Mouse (Mus musculus): ENCODE data around the gene Nol6. TPM values are rescaled to one million over a fixed set of nuclear protein-coding genes. Genes with fewer than 3 reads are reported as not detected.

The Nol6 gene
- polyA plus RNA-seq (2014; fragmentation: Nextera tagmentation; extraction: Ambion mirVana) = 24.9 and 29.4 TPM in 2 replicates

GRCm38 (mm10) chr4:41124180-41124951, at the start of gene Nol6:
Gene Nol6 (minus strand): TSS chr4:41124455.
- under 1% methylated on average over 26 of the region's 29 CpGs for WGBS
- H3K4me1 ChIP-seq (ENCODE audit: control insufficient read depth, insufficient read depth, low read length) = peaks cover 3% of the 10 kb centered on the region; the same call in 1 of the 2 replicates
- ATAC-seq (ENCODE audit: low read depth) (peak; percentile 100), DNase-seq (ENCODE audit: low spot score) (peak; percentile 100)
- peak within 1 kb of the TSS; percentile 80 for H3K4me2 ChIP-seq (ENCODE audit: low read depth, low read length)
- peak within 1 kb of the TSS; percentile 69 for H3K9ac ChIP-seq (ENCODE audit: low read depth, low read length)
- no peak within 1 kb of the TSS; the same call in 1 of the 2 replicates for H3K27ac ChIP-seq (replicated peaks; ENCODE audit: low read depth, low read length)
- peak within 1 kb of the TSS; percentile 69 for H3K4me3 ChIP-seq (ENCODE audit: low read depth, low read length)
- H3K27me3 ChIP-seq (replicated peaks; ENCODE audit: control insufficient read depth, insufficient read depth, low read length) = no peaks in the 10 kb centered on the region
- H3K9me3 ChIP-seq (ENCODE audit: control insufficient read depth, low read length) = no peaks in the 10 kb centered on the region
- H3K36me3 ChIP-seq (ENCODE audit: control insufficient read depth, insufficient read depth, low read length) = peaks cover 35% of the 10 kb centered on the region

- no peak overlapping the region for H3K4me2 ChIP-seq (ENCODE audit: low read depth, low read length)
- peaks cover 26% of the 10 kb centered on the region for H3K36me3 ChIP-seq (ENCODE audit: control insufficient read depth, insufficient read depth, low read length)
- no peaks in the 10 kb centered on the region for H3K9me3 ChIP-seq (ENCODE audit: control insufficient read depth, low read length)
- H3K9ac ChIP-seq (ENCODE audit: low read depth, low read length) = no peak overlapping the region
- no peaks in the 10 kb centered on the region for H3K4me1 ChIP-seq (ENCODE audit: control insufficient read depth, insufficient read depth, low read length)
- no peak overlapping the region for H3K27ac ChIP-seq (replicated peaks; ENCODE audit: low read depth, low read length)
- DNase-seq (ENCODE audit: low spot score) = no peak
- 81% methylated on average over 2 of the region's 2 CpGs for WGBS
- H3K27me3 ChIP-seq (replicated peaks; ENCODE audit: control insufficient read depth, insufficient read depth, low read length) = no peaks in the 10 kb centered on the region
- no peak overlapping the region for H3K4me3 ChIP-seq (ENCODE audit: low read depth, low read length)
- no peak for ATAC-seq (ENCODE audit: low read depth)
Measured at GRCm38 (mm10) chr4:41170970-41171369, 46.7 kb upstream of the Nol6 start.

GRCm38 (mm10) chr4:41165693-41166475, 41.6 kb upstream of the Nol6 start:
- Histone ChIP-seq H3K9me3 (ENCODE audit: control insufficient read depth, low read length) (no peaks in the 10 kb centered on the region), H3K9ac (ENCODE audit: low read depth, low read length) (no peak overlapping the region), H3K4me2 (ENCODE audit: low read depth, low read length) (no peak overlapping the region), H3K27ac (replicated peaks; ENCODE audit: low read depth, low read length) (no peak overlapping the region), H3K4me1 (ENCODE audit: control insufficient read depth, insufficient read depth, low read length) (no peaks in the 10 kb centered on the region), H3K27me3 (replicated peaks; ENCODE audit: control insufficient read depth, insufficient read depth, low read length) (no peaks in the 10 kb centered on the region), H3K36me3 (ENCODE audit: control insufficient read depth, insufficient read depth, low read length) (peaks cover 16% of the 10 kb centered on the region; the same call in 1 of the 2 replicates), H3K4me3 (ENCODE audit: low read depth, low read length) (no peak overlapping the region)
- no peak for ATAC-seq (ENCODE audit: low read depth)
- peak; percentile 87 for DNase-seq (ENCODE audit: low spot score)
- 68% methylated on average over 6 of the region's 6 CpGs for WGBS

DNA sequence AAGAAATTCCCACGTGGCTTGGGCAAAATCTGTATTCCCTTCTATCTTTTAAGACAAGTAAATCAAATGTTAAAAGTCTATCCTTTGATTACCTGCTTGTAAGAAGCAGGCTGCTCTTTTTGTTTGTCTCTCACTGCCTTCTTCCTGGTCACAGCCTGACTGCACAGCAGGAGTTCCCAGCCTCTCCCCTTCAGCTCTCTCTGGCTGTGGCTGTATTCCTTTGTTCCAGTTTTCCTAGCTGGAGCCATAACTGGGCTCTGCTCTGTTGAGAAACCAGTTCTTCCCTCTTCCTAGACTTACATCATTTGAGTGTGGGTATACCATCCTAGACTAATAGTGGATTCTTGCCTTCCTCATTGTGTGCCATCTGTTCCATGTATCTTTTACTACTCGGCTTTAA, 40.7 kb upstream of the Nol6 start:
- no peak overlapping the region for H3K4me2 ChIP-seq (ENCODE audit: low read depth, low read length)
- WGBS = 29% methylated on average over 2 of the region's 2 CpGs
- no peak overlapping the region for H3K27ac ChIP-seq (replicated peaks; ENCODE audit: low read depth, low read length)
- peaks cover 16% of the 10 kb centered on the region; the same call in 1 of the 2 replicates for H3K36me3 ChIP-seq (ENCODE audit: control insufficient read depth, insufficient read depth, low read length)
- H3K9me3 ChIP-seq (ENCODE audit: control insufficient read depth, low read length) = no peaks in the 10 kb centered on the region
- no peak overlapping the region for H3K4me3 ChIP-seq (ENCODE audit: low read depth, low read length)
- H3K27me3 ChIP-seq (replicated peaks; ENCODE audit: control insufficient read depth, insufficient read depth, low read length) = no peaks in the 10 kb centered on the region
- H3K4me1 ChIP-seq (ENCODE audit: control insufficient read depth, insufficient read depth, low read length) = no peaks in the 10 kb centered on the region
- DNase-seq (ENCODE audit: low spot score) = no peak
- no peak for ATAC-seq (ENCODE audit: low read depth)
- no peak overlapping the region for H3K9ac ChIP-seq (ENCODE audit: low read depth, low read length)

DNA sequence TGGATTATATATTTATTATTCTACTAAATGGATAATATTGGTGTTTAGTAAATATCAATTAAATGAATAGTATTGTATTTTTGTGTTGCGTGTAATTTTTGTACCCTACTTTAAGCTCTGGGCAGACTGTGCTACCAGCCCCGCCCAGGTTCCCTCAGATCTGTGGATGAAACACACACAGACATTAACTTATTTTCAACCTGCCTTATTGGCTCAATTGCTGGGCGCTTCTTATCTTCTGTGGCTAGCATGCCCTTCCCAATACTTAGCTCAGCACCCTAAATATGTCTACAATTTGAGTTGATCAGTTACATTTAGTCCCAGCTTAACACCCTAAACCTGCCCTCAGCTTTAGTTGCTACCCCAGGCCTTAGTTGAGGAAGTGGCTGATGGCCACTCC, 37.0 kb upstream of the Nol6 start:
- WGBS = 97% methylated on average over 3 of the region's 3 CpGs
- H3K9me3 ChIP-seq (ENCODE audit: control insufficient read depth, low read length) = no peaks in the 10 kb centered on the region
- H3K4me3 ChIP-seq (ENCODE audit: low read depth, low read length) = no peak overlapping the region
- H3K36me3 ChIP-seq (ENCODE audit: control insufficient read depth, insufficient read depth, low read length) = 0 out of 2 replicates have a peak, but pooled peaks cover 3% of the 10 kb centered on the region
- no peaks in the 10 kb centered on the region for H3K27me3 ChIP-seq (replicated peaks; ENCODE audit: control insufficient read depth, insufficient read depth, low read length)
- H3K9ac ChIP-seq (ENCODE audit: low read depth, low read length) = no peak overlapping the region
- DNase-seq (ENCODE audit: low spot score) = no peak
- H3K4me2 ChIP-seq (ENCODE audit: low read depth, low read length) = no peak overlapping the region
- ATAC-seq (ENCODE audit: low read depth) = no peak
- H3K4me1 ChIP-seq (ENCODE audit: control insufficient read depth, insufficient read depth, low read length) = peaks cover 4% of the 10 kb centered on the region; the same call in 1 of the 2 replicates
- no peak overlapping the region for H3K27ac ChIP-seq (replicated peaks; ENCODE audit: low read depth, low read length)

DNA sequence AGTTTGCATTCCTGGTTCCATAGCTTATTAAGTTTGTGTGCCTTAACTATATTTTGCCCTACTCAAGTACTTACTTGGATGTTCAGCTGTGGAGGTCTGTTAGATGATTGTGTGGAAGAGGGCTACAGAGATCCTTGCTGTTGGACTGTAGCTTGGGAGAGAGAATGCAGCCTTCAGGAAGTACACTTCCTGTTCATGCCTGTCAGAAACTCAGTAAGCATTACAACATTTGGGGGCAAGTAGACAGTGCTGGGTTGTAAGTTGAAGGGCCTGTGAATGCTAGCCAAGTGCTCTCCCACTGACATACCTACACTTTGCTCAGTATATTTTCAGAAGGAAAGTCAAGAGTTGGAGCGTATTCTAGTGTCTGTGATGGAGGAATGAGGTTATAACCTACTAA, 34.0 kb upstream of the Nol6 start:
- H3K9ac ChIP-seq (ENCODE audit: low read depth, low read length) = no peak overlapping the region
- H3K4me2 ChIP-seq (ENCODE audit: low read depth, low read length) = no peak overlapping the region
- H3K4me3 ChIP-seq (ENCODE audit: low read depth, low read length) = no peak overlapping the region
- H3K27ac ChIP-seq (replicated peaks; ENCODE audit: low read depth, low read length) = no peak overlapping the region
- peaks cover 4% of the 10 kb centered on the region; the same call in 1 of the 2 replicates for H3K4me1 ChIP-seq (ENCODE audit: control insufficient read depth, insufficient read depth, low read length)
- H3K36me3 ChIP-seq (ENCODE audit: control insufficient read depth, insufficient read depth, low read length) = no peaks in the 10 kb centered on the region
- no peaks in the 10 kb centered on the region for H3K9me3 ChIP-seq (ENCODE audit: control insufficient read depth, low read length)
- 93% methylated on average over 1 of the region's 1 CpGs for WGBS
- ATAC-seq (ENCODE audit: low read depth) (no peak), DNase-seq (ENCODE audit: low spot score) (no peak)
- H3K27me3 ChIP-seq (replicated peaks; ENCODE audit: control insufficient read depth, insufficient read depth, low read length) = no peaks in the 10 kb centered on the region

- H3K4me3 ChIP-seq (ENCODE audit: low read depth, low read length) = no peak overlapping the region
- no peaks in the 10 kb centered on the region for H3K36me3 ChIP-seq (ENCODE audit: control insufficient read depth, insufficient read depth, low read length)
- no peak overlapping the region for H3K27ac ChIP-seq (replicated peaks; ENCODE audit: low read depth, low read length)
- DNase-seq (ENCODE audit: low spot score) (no peak), ATAC-seq (ENCODE audit: low read depth) (no peak)
- H3K27me3 ChIP-seq (replicated peaks; ENCODE audit: control insufficient read depth, insufficient read depth, low read length) = no peaks in the 10 kb centered on the region
- H3K4me1 ChIP-seq (ENCODE audit: control insufficient read depth, insufficient read depth, low read length) = peaks cover 4% of the 10 kb centered on the region; the same call in 1 of the 2 replicates
- no peaks in the 10 kb centered on the region for H3K9me3 ChIP-seq (ENCODE audit: control insufficient read depth, low read length)
- H3K4me2 ChIP-seq (ENCODE audit: low read depth, low read length) = no peak overlapping the region
- no peak overlapping the region for H3K9ac ChIP-seq (ENCODE audit: low read depth, low read length)
- WGBS = 81% methylated on average over 9 of the region's 9 CpGs
Measured at GRCm38 (mm10) chr4:41156961-41157360, 32.7 kb upstream of the Nol6 start.

DNA sequence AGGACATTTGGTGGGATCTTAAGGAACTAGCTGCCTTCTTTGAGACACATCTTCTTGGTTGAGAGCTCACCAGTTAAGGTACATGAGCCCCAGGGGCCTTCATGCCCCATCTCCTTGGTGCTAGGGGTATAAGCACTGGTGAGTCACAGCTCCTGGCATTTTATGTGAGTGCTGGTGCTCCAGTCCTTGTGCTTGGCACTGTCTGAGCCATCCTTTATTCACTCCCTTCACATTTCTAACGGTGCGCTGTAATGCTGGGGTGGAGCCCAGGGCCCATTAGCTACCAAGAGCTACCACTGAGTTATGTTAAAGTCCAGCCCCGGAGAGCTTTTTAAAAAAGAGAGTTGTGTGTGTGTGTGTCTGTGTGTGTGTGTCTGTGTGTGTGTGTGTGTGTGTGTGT, 28.9 kb upstream of the Nol6 start:
- 81% methylated on average over 3 of the region's 3 CpGs for WGBS
- peaks cover 4% of the 10 kb centered on the region; the same call in 1 of the 2 replicates for H3K4me1 ChIP-seq (ENCODE audit: control insufficient read depth, insufficient read depth, low read length)

More for the DNA sequence above, 28.9 kb upstream of the Nol6 start:
- Histone ChIP-seq H3K27ac (replicated peaks; ENCODE audit: low read depth, low read length) (no peak overlapping the region), H3K9ac (ENCODE audit: low read depth, low read length) (no peak overlapping the region), H3K4me2 (ENCODE audit: low read depth, low read length) (no peak overlapping the region), H3K27me3 (replicated peaks; ENCODE audit: control insufficient read depth, insufficient read depth, low read length) (no peaks in the 10 kb centered on the region), H3K4me3 (ENCODE audit: low read depth, low read length) (no peak overlapping the region), H3K9me3 (ENCODE audit: control insufficient read depth, low read length) (no peaks in the 10 kb centered on the region), H3K36me3 (ENCODE audit: control insufficient read depth, insufficient read depth, low read length) (peaks cover 9% of the 10 kb centered on the region; the same call in 1 of the 2 replicates)
- ATAC-seq (ENCODE audit: low read depth) = no peak
- no peak for DNase-seq (ENCODE audit: low spot score)

Data from embryonic facial prominence, embryonic 14.5 days (tissue).